Mouse (Mus musculus) WW6 (cell line): ENCODE results near the gene Spsb2.

Source experiments
- DNase-seq: peaks from one replicate; pipeline ENCODE4 v3.0.0-alpha.2; 2013; ENCODE audit warnings: low read depth, low spot score

Gene Spsb2

DNA sequence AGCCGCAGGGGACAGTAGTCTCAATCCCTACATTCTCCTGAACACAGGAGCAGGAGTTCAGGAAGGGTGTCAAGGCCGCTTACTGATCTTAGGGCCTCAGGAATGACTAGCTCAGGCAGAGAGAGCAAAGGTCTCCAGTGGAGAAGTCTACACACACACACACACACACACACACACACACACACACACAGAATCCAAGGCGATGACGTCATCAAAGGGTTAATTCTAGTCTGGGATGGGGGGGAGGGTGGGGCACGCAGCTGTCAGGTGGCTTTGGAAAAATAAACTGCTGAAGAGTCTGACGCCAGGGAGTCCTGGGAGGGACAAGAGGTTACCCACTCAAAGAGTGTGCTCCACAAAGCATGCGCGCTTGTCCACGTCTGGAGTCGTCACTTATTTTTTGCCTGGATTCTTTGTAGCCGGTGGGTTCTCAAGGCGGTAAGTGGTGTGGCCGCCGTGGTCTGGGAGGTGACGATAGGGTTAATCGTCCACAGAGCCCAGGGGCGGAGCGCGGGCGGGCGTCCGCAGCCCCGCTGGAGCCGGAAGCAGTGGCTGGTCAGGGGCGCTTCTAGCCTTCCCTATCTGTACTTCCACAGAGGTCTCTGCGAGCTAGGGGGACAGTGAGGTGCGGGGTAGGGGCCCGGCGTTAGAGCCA is at the start of gene Spsb2:
Gene Spsb2 (plus strand): TSS at position 304 of the 655 bp plus-strand sequence.
- no peak for DNase-seq

GRCm38 (mm10) chr6:124758849-124759232 is 49.6 kb upstream of the Spsb2 start:
- no peak for DNase-seq

GRCm38 (mm10) chr6:124759259-124759658 is 49.2 kb upstream of the Spsb2 start:
- DNase-seq, result peak; percentile 91

- DNase-seq, result no peak
Measured at GRCm38 (mm10) chr6:124765951-124766350, 42.5 kb upstream of the Spsb2 start.

DNA sequence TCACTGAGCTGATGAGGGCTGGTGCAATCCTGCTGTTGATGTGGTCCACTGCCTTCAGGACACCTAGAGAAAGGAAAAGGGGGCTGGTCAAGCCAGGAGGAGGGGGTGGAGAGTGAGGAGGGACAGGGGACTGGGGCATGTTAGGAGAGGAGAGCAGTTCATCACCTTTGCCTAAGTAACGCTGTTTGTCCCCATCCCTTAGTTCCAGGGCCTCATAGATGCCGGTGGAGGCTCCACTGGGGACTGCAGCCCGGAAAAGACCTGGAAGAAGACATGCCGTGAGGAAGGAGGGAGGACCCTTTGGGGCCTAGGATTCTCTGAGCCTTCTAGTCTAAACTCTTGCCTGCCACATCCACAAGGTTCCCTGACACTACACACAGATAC is 40.9 kb upstream of the Spsb2 start:
- no peak for DNase-seq

GRCm38 (mm10) chr6:124767920-124768703 is 40.3 kb upstream of the Spsb2 start:
- no peak for DNase-seq

DNA sequence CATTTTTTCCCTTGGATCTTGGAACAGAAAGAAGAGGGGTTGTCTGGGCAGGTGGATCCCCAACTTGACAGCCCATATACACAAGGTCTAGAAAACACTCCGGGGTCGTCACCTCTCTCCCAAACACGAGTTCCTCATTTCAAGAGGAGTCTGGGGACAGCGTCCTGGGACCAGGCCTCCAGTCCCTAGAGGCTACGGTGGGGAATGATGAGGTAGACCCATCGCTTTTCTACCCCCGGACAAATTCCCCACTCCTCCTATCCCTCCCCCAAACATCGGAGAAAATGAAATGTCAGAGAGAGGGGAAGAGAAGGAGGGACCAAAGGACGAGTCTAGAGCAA is 39.8 kb upstream of the Spsb2 start:
- no peak for DNase-seq

GRCm38 (mm10) chr6:124769101-124769765 is 39.2 kb upstream of the Spsb2 start, which contains the start of gene Eno2:
Gene Eno2 (minus strand): TSS chr6:124769673.
- DNase-seq, result no peak

- DNase-seq, result no peak
Measured at GRCm38 (mm10) chr6:124770013-124770412, 38.4 kb upstream of the Spsb2 start.

DNA sequence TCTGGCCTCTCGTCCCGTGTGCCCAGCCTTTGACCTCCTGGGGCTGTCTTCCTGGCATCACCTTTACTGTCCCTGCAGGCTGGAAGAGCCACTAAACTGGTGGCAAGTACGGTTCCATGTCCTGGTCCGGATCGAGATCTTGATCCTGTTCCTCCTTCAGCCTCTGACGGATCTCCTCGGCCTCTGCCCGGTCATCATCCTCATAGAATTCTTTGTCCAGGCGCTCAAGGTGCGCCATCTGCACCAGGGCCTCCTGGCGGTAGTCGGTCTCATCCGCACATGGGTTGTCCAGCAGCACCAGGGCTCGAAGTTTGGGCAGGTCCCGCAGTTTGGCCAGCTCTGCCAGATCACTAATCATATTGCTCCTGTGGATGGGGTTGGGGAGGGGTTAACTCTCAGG is 38.0 kb upstream of the Spsb2 start:
- no peak for DNase-seq

DNA sequence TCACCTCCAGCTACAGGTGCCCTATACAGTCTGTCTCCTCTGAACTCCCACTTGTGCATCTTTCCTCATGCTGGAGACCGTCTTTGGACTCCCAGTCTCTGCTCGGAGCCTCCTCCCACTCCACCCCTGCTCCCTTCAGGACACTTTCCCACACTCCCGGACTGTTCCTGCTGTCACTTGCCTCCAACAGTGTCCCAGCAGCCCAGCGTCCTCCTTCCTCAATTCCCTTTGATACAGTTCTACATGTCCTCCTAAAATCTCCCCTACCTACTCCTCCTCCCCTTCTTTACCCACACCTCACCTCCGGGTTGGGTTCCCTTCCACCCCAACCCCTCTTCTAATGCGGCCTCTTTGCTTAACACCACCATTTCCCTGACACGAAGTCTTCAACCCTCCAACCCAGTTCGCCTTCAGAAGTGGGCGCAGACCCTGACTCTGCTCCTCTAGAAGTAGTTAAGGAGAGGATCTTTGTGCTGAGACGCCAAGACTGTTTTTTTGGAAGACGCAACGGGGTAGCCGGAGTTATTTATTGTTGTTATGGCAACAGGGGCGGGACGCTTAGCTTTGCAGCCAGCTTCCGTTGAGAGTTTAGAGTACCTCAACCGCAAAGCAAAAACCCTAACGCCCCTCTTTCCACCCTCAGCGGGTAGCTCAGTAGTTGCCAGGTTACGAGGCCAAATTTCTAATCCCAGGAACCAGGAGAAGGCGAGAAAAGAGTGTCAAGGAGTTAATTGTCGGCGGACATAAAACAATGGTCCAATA is 29.1 kb upstream of the Spsb2 start, which contains the start of gene Lrrc23:
Gene Lrrc23 (minus strand): TSS at position 506 of the 762 bp plus-strand sequence.
- DNase-seq, result peak; percentile 61

DNA sequence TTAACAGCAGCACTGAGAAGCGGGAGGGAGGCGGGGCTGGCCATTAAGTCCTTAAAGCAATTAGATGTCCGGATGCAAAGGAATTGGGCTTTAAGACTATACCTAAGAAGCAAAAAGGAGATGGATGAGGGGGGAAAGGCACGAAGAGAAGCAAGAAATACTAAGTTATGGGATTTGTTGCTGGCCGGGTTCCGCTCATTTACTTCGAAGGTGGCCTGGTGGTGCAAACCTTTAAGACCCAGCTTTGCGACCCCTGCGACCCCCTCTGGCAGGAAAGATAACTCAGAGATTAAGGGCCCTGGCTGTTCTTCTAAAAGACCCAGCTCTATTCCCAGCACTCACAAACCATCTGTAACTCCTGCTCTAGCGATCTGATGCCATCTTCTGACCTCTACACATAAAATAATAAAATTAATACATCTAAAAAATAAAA is 28.5 kb upstream of the Spsb2 start:
- no peak for DNase-seq

GRCm38 (mm10) chr6:124780917-124781316 is 27.5 kb upstream of the Spsb2 start:
- no peak for DNase-seq

DNA sequence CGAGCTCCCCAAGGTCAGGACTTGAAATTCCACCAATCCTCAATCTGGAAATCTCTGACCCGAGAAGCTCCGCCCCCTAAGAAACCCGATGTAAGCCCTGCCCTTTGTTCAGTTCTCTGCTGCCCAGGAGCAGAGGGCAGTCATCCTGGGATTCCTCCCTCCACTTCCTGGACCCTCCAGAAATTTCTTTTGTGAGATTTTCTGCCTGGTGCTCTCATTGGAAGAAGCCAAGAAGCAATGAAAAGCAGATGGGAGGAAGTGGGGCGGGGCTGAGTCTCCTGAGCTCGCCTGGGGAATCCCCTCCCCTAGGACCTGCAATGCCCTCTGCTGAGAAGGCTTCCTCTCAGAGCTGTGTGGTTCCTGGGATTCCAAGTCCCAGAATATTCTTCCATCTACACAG is 26.0 kb upstream of the Spsb2 start:
- peak; percentile 75 for DNase-seq

GRCm38 (mm10) chr6:124786756-124787420 is 21.6 kb upstream of the Spsb2 start:
- DNase-seq, result no peak

- no peak for DNase-seq
Measured at GRCm38 (mm10) chr6:124787722-124788121, 20.7 kb upstream of the Spsb2 start.

- DNase-seq, result no peak
Measured at GRCm38 (mm10) chr6:124789519-124789918, 18.9 kb upstream of the Spsb2 start.

DNA sequence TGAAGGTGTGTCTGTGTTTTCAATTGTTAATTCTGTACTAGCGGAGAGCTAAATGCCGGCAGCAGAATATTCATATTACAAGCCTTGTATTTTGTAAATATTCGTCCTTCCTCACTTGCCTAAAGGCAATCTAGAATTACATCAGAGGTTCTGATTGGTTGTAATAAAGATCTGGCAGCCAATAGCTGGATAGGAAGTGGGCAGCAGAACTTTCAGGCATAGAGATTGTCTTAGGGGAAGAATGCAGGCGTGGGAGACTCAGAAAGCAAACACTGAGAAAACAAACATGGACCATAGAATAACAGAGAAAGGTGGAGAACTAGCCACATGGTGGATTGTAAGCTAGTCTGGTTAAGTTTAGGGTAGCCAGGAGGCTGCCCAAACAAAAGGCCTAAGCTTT is 18.3 kb upstream of the Spsb2 start:
- DNase-seq, result no peak

DNA sequence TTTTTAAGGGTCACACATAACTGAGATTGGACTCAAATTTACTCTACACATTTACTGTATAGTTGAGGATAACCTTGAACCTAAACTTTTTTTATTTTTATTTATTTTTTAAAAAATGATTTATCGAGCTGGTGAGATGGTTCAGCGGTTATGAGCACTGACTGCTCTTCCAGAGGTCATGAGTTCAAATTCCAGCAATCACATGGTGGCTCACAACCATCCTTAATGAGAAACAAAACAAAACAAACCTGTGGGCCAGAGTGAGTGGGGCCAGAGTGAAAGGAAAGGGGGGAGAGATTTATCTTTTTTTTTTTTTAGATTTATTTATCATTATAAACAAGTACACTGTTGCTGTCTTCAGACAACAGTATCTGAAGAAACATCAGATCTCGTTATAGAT is 16.6 kb upstream of the Spsb2 start:
- DNase-seq, result no peak

- no peak for DNase-seq
Measured at GRCm38 (mm10) chr6:124795781-124796180, 12.7 kb upstream of the Spsb2 start.

DNA sequence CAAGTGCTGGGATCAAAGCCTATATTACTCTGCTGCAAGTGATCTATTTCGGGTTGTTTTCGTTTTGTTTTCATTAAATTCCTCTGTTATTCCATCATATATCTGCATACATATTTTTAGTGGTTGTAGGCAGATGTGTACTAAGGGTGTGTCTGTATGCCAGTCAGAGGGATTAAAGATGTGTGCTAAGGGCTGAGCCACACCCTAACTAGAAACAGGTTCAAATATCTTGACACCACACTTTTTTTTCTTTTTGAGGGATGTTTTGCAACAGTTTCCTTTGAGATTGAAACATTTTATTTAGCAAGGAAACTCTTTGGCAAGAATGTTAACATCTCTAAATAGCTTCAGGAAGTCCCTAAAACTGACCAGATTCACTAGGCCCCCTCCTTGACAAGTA is 12.3 kb upstream of the Spsb2 start:
- DNase-seq, result no peak
